Mouse (Mus musculus): Measurements from ENCODE around the gene Kif1b.

DNA sequence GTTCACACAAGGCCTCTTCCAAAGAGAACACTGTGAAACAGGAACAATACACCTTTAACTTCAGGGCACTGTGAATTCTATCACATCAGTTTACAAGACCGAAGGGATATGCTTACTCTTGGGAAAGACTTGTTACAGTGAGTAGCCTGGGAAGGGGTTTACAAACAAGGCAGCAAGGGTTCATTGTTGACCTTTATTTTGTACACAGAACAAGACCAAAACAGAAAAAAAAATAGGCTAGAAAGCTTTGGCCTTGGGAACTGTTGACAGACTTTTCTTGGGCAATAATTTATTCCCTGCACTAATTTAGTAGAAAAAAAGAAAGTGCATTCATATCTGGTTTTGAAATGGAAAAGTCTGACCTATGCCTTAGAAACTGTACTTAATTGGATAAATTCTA is 3.0 kb downstream of the Kif1b start:
- TF ChIP-seq MEF2A (IDR thresholded peaks at IDR 0.05; ENCODE audit: extremely low read depth, insufficient replicate concordance, low read depth, low read length, poor library complexity, severe bottlenecking), result no peak
- TF ChIP-seq CTCF (IDR thresholded peaks at IDR 0.05 in 2 of 3, conservative IDR thresholded peaks at IDR 0.05 in 1 of 3; ENCODE audit: control insufficient read depth in 1 of 3, insufficient read depth in 1 of 3, low read depth in 2 of 3, low read length in 3 of 3, poor library complexity in 1 of 3, severe bottlenecking in 1 of 3), result no peak
- no peak for TF ChIP-seq MAZ (IDR thresholded peaks at IDR 0.05; ENCODE audit: low read depth, low read length)
- no peak for TF ChIP-seq POLR2A (IDR thresholded peaks at IDR 0.05; ENCODE audit: control insufficient read depth in 1 of 2, insufficient read depth in 1 of 2, low read depth in 1 of 2, low read length in 2 of 2, poor library complexity in 1 of 2)
- no peak for TF ChIP-seq POLR2AphosphoS2 (IDR thresholded peaks at IDR 0.05; ENCODE audit: low read length)
